Mouse (Mus musculus) MEL (cell line): Measurements from ENCODE around the gene 4933428G20Rik.

Experiments used
- CTCF ChIP-seq, 3 experiments: IDR thresholded peaks in 2 of 3; conservative IDR thresholded peaks in 1 of 3; 2 replicates each; pipeline ENCODE4 v1.5.1; 2011 to 2012; ENCODE audit warnings: low read length in 3 of 3, low read depth in 2 of 3, mild to moderate bottlenecking in 2 of 3, improper control_type of control experiment in 1 of 3, inconsistent platforms in 1 of 3, mixed read lengths in 1 of 3, moderate library complexity in 1 of 3; ENCODE audit not compliant: control insufficient read depth in 1 of 3, insufficient read depth in 1 of 3, poor library complexity in 1 of 3, severe bottlenecking in 1 of 3
- HCFC1 ChIP-seq: IDR thresholded peaks from 2 replicates; pipeline ENCODE4 v1.6.1; 2012; ENCODE audit warnings: low read depth, mild to moderate bottlenecking, inconsistent platforms, low read length, improper control_type of control experiment, moderate library complexity
- MXI1 ChIP-seq: IDR thresholded peaks from 2 replicates; pipeline ENCODE4 v1.6.1; 2011; ENCODE audit warnings: mild to moderate bottlenecking, low read depth, low read length, improper control_type of control experiment
- POLR2A ChIP-seq, 2 experiments: IDR thresholded peaks; 2 replicates each; pipeline ENCODE4 v1.6.1; 2011 to 2012; ENCODE audit warnings: low read length in 2 of 2, mild to moderate bottlenecking in 2 of 2, control low read depth in 1 of 2, improper control_type of control experiment in 1 of 2, low read depth in 1 of 2, moderate library complexity in 1 of 2; ENCODE audit not compliant: control insufficient read depth in 1 of 2, insufficient read depth in 1 of 2, poor library complexity in 1 of 2

DNA sequence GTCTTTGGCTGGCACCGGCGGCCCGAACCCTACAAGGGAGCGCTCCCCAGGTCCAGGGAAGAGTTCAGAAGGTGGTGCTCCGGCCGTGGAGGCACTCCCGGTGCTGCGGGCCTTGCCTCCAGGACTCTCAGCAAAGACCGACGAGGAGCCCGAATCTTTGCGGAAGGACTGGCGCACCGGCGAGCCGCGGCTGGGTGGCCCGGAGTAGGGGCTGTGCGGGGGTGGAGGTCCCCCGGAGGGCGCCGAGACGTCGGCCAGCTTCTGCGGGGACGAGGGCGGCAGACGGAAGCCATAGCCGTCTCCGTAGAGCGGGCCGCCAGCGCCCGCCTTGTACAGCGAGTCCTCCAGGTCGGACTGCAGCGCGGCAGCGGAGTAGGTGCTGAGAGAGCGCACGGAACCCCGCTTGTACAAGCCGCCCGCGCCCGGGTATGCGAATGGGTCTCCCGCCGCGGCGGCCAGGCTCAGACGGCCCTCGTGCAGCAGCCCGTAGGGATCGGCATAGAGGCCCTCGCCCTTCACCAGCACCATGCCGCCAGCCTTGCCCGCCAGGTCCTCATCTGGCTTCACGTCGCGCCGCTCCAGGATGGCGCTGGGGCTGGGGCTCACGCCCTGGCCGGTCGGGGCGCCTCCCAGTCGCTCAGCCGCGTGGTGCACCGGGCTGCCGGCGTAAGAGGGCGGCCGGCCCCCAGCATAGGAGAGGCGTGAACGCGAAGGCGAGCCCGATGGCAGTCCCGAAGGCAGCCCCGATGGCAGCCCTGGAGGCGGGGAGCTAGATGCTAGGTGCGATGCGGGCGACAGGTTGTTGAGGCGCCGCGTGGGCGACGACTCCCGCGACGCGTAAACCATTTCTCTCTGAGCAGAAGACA lies 34.5 kb upstream of the 4933428G20Rik start:
- no peak for TF ChIP-seq POLR2A (IDR thresholded peaks at IDR 0.05; ENCODE audit: control insufficient read depth in 1 of 2, insufficient read depth in 1 of 2, low read depth in 1 of 2, low read length in 2 of 2, poor library complexity in 1 of 2)
- no peak for TF ChIP-seq HCFC1
- TF ChIP-seq MXI1 = no peak
- TF ChIP-seq CTCF (IDR thresholded peaks at IDR 0.05 in 2 of 3, conservative IDR thresholded peaks at IDR 0.05 in 1 of 3; ENCODE audit: control insufficient read depth in 1 of 3, insufficient read depth in 1 of 3, low read depth in 2 of 3, low read length in 3 of 3, poor library complexity in 1 of 3, severe bottlenecking in 1 of 3) = no peak
